Mouse (Mus musculus) ZHBTc4 (cell line): ENCODE measurements around the gene Ykt6.
A peak's percentile ranks its signal among the peaks of the same experiment; 100 is the strongest.

Experiments used
- DNase-seq: peaks from one replicate; pipeline ENCODE4 v3.0.0-alpha.2; 2011; ENCODE audit warnings: low read depth, low spot score

Gene Ykt6

DNA sequence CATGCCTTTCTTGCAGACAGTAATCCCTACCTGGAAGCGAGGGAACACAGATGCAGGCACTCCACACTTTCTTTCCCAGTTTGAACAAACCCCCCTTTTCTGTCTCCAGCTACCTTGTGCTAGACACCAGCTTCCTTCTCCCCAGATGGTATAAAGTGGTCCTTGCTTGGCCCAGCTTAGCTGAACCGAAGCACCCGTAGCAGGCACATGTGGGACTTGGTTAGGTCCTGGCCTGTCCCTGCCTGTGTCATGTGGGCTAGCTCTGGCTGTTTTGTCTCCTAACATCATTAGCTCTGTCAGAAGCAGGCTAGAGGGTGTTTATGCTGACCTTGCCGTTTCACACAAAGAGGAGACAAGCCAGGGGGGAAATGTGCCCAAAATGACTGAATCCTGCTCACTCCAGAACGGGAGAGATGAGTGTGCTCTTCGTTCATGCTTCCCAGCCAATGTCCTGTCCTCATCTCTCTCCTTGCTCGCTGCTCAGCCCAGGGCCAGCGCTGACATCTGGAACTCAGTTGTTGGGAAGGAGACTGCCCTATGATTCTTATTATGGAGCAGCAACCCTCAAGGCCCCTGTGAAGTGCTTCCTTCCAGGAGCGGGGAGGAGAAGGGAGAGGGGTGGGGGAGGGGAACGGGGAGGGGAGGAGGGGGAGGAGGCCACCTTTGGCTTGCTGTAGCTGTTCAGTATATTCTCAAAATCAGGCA is 6.8 kb upstream of the Ykt6 start:
- DNase-seq: no peak

- peak; percentile 32 for DNase-seq
These were observed 5.7 kb upstream of the Ykt6 start, which contains the start of gene Gck for GRCm38 (mm10) chr11:5949586-5950352. Gene Gck, minus strand, starts transcription at chr11:5950081.

DNA sequence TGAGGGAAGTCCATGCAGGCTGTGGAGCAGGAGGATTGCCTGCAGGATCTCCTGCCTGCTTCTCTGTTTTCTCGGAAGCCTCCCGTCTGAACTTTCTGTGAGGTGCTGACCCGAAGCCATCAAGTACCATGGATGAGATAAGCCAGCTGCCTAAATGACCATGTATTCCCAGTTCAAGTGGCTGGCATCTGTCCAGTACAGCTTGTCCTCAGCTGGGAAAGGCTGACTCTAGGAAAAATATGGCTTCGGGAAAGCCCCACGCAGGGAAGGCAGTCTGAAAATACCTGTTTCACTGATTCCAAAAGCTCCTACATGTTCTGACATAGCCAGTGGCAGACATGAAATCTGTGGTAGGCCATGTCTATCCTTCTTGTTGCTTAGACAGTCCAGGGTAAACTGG is 3.0 kb upstream of the Ykt6 start:
- no peak for DNase-seq

DNA sequence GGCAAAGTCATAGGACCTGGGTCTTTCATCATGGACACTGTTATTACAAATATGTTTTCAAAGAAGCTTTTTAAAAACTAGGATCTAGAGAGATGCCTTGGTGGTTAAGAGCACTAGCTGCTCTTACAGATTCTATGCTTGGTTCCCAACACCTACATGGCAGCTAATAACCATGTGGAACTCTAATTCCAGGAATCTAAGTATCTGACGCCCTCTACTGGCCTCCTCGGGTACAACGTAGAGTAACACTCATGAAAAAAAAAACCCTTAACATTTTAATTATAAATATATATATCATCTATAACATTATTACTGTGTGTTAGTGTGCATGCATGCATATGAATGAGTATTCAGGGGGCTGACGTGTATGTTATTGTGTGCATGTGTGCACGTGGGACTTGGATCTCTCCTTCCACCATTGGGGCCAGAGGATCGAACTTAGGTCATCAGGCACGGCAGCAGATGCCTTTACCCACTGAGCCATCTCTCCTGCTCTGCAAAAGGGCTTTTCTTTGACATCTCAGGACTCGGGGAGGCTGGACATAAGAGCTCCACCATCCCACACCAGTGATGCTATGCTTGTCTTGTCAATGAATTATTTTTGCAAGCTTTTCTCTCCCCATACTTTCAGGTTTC is 2.2 kb upstream of the Ykt6 start:
- DNase-seq: peak; percentile 63

GRCm38 (mm10) chr11:5954435-5954834 is 1.1 kb upstream of the Ykt6 start:
- no peak for DNase-seq

- peak; percentile 75 for DNase-seq
These were observed 458 bp upstream of the Ykt6 start for GRCm38 (mm10) chr11:5954965-5955504.

DNA sequence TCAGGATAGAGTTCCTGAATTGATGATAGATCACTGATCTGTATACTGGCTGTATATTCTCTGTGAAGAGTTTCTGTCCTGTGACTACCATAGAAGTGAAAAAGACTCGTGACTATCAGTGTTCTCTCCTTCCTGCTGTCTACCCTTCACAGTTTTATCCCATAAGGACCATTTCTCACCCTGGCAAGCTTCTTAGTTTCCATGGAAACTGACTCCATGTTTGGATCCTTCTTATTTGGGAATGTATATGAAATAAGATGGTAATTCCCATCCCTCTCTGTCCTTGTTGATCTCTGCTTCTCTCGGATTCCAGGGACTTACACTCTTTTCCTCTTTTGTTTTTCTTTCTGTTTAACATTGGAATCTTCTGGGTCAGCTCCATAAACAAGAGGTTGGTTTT is 4.6 kb downstream of the Ykt6 start:
- DNase-seq: no peak

DNA sequence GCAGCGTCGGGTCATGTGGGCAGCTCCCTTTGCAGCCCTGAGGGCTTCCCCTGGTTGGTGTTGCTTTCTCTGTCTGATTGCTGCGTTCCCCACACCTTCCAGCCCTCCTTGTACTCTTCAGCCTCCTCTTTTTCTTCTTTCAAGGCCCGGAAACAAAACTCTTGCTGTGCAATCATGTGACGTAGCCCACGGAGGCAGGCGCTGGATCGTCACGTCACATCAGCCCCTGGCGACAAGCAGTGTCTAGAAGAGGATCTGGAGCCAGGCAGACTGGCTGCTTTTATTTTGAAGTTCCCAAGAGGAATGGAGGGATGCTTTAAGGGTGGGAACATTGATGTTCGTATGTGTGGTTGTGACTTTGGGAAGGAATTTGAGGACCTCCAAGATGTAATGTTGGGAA is 10.4 kb downstream of the Ykt6 start:
- peak; percentile 37 for DNase-seq

DNA sequence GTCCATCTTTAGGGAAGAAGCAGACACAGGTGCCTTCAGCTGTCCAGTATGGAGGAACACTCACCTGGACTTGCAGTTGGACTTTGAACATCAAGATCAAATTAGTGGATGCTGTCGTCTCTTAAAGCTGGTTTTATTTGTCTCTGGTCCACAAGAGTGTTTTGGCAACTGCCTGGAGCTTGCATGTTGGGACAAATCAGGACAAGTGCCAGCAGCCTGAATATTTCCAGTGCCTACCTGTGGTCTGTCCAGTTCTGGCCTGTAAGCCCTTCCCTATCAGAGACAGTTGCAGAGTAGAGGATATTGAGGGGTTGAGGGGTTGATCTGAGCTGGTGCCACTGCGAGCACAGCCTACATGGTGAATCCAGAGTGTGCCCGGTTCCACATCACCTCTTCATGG is 11.3 kb downstream of the Ykt6 start:
- DNase-seq: no peak

DNA sequence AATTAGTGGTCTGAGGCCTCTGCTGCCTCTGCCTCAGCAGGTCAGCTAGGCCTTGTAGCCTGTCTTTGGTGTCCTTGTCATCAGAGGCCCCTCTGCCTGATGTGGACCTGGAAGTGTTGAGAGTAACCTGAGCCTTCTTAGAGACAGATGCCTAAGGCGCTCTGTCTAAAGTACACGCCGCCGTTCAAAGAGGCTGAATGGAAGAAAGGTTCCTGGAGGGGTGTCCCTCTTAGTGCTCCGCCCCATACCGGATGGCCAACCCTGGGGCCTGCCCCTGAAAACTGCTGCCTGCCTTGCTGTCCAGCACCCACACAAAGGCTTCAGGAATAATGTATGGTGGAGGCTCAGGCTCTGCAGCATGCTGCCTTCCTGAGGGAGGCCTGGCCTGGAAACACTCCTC is 12.7 kb downstream of the Ykt6 start:
- DNase-seq: peak; percentile 17

GRCm38 (mm10) chr11:5971202-5971601 is 15.7 kb downstream of the Ykt6 start:
- DNase-seq: peak; percentile 19

DNA sequence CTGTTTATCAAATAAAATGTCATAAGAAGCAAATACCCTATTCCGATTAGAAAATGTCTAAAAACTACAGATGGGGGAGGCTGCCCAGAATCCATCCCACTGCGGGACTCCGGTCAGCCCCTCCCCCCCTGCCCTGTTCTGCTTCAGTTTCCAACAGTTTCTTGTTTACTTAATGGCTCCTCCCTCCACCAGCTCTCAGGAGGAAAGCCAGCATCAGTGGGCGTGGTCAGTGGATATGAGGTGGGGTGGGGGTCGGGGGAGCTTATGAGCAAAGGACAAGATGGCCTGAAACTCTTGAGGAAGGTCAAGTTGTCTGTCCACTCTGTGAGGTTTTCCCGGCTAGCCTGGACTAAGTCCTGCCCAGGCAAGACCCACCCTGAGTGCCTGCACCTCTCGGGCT is 17.7 kb downstream of the Ykt6 start:
- DNase-seq: peak; percentile 69

- no peak for DNase-seq
These were observed 18.6 kb downstream of the Ykt6 start for GRCm38 (mm10) chr11:5974053-5974452.

DNA sequence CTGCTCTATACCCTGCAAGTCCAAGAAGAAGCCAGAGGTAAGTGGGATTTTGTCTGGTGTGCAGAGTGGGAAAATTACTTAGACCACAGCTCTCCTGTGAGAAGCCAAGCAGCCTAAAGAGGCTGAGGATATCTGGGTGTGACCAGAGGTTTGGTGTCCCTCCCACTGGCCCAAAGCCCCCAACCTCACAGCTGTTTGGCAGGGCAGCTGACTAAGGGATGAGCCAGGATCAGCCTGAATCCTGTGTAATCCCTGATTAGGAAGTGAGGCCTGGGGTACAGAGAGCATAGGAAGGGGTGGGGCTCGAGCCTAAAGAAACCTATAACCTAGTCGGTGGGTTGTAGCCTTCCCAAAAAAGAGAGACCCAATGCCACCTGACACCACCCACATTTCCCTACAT is 19.6 kb downstream of the Ykt6 start:
- no peak for DNase-seq

- DNase-seq: no peak
These were observed 20.6 kb downstream of the Ykt6 start for GRCm38 (mm10) chr11:5976106-5976505.

GRCm38 (mm10) chr11:5979088-5979487 is 23.6 kb downstream of the Ykt6 start:
- DNase-seq: no peak

GRCm38 (mm10) chr11:5980108-5980507 is 24.6 kb downstream of the Ykt6 start:
- DNase-seq: no peak

DNA sequence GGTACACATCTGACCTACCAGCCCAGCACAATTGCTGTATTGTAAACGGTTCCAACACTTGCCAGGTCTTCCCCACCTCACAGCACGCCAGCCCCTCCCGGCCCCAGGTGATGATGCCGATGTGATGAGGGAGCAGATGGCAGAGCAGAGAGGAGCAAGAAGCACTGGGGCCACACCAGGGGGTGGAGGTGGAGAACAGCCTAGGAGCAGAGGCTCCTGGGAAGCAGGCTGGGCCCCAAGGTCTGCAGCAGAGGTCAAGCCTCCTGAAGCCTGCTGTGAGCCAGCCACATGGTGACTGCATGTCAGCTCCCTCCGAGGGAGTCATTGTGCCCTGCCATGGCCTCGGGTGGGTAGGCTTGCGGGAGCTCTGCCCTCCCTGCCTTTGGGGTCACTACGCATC is 25.1 kb downstream of the Ykt6 start:
- DNase-seq: peak; percentile 43

DNA sequence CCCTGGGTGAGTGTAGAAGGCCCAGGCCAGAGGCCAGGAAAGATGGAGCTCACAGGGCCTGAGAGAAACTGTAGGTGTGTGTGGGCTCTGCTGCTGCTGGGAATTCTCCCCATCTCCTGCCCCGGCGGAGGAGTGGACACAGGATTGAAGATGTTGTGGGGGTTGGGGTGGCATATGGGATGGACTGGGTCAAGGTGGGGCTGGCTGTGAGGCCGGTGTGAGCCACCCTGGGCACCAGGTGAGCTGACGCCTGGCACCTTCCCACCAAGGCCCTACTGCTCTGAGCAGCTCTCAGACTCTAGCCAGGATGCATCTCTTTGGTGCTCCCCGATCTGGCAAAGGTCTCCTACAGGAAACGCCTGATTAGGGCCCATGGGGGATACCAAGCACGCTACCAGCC is 25.8 kb downstream of the Ykt6 start:
- DNase-seq: no peak

DNA sequence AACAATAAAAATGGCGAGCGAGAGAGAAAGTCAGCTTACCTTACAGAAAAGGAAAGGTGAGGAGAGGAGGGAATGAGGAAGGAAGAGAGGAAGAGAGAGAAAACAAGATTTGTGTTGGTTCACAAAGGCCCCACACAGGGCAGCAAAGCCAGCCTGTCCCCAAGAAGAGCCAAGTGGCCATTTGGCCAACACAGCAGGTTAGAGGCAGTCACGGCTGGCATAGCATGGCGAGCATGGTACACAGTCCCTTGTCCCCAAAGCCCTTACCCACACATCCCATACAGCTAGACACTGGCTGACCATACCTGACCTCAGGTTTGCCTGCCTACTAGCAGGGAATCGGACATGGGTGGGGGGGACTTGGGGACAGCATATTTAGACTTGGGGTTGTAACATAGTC is 28.1 kb downstream of the Ykt6 start:
- no peak for DNase-seq

GRCm38 (mm10) chr11:5988126-5988525 is 32.6 kb downstream of the Ykt6 start:
- peak; percentile 67 for DNase-seq

- no peak for DNase-seq
These were observed 34.6 kb downstream of the Ykt6 start for GRCm38 (mm10) chr11:5989954-5990593.
